Mouse (Mus musculus): Measurements from ENCODE around the gene Slc9a1.

DNA sequence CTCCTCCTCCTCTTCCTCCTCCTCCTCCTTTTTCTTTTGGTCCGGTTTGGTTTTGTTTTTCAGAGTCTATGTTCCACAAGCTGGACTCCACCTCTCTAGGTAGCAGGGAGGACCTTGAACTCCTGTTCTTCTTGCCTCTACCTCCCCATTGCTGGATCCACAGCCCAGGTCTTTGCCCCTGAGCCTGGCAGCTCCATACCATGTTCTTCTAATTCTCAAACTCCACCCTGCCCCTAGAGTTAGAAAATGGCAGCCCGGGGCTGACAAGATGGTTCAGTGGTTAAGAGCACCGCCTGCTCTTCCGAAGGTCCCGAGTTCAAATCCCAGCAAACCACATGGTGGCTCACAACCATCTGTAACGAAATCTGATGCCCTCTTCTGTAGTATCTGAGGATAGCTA lies 14.9 kb upstream of the Slc9a1 start:
- TF ChIP-seq POLR2A (IDR thresholded peaks at IDR 0.05; ENCODE audit: extremely low read depth, insufficient read depth, low read length): no peak
- TF ChIP-seq CTCF (IDR thresholded peaks at IDR 0.05; ENCODE audit: extremely low read depth, insufficient read depth, low read length): no peak

Data from cortical plate, adult 2 months (tissue).